10 mouse cellular contexts compared by ENCODE assay signal in the genomic region with DNA sequence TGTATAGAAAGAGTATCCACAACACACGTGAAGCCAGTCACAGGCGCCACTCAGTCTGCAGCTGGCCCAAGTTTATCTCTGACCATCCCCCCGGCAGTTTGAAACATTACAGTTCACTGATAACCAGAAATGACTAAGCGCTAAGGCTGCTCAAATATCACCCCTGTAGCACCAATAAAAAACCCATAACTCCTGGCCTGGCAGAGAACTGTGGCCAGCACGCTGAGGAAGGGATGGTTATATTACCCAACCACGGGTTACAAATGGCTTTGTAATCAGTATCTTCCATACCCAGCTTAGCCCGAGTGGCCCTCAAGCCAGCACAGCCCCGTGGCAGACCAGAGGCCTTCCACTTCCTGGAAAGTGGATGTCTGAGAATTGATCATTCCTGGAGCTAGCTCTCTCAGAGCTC.
DNase-seq lines count a peak whose midpoint lies in the region; ATAC-seq and TF ChIP-seq lines count a peak whose summit lies in the region.
"Had no signal": no experiment of that assay in that cellular context is flagged by ENCODE, and none has a peak within 500 bp of the region (broad histone marks: within the 10 kb centered on the region; RNA-seq: fewer than 3 reads in every experiment).

No protein-coding gene starts in this region.

- no peak overlapping the region for H3K4me3 ChIP-seq in bone marrow, adult 2 months (replicated peaks; ENCODE audit: control insufficient read depth, low read depth, low read length)
- H3K4me3 ChIP-seq in liver, embryonic 11.5 days (ENCODE audit: low read depth, low read length), result no peak overlapping the region
- H3K4me3 ChIP-seq in stomach, embryonic 16.5 days (replicated peaks; ENCODE audit: low read length), result no peak overlapping the region
- no peak overlapping the region for H3K4me3 ChIP-seq in midbrain, embryonic 10.5 days
- H3K4me3 ChIP-seq: embryonic facial prominence, embryonic 13.5 days had no signal

- ATAC-seq in liver, embryonic 11.5 days (replicated peaks; ENCODE audit: low FRiP score), result peak; percentile 94
- ATAC-seq in stomach, embryonic 16.5 days (ENCODE audit: insufficient read depth, low FRiP score), result peak; percentile 87

- peak overlapping the region; percentile 54 for H3K9ac ChIP-seq in liver, embryonic 11.5 days (ENCODE audit: low read depth, low read length)
- no peak overlapping the region for H3K9ac ChIP-seq in stomach, embryonic 16.5 days (ENCODE audit: low read length)
- H3K9ac ChIP-seq: embryonic facial prominence, embryonic 13.5 days had no signal

- peak; percentile 59 for DNase-seq in spleen, adult 12 weeks (ENCODE audit: low spot score)
- DNase-seq in spleen, adult 18-20 months, result no peak
- DNase-seq in liver, embryonic 11.5 days (ENCODE audit: low spot score), result peak; percentile 58
- no peak for DNase-seq in B cell, adult 2 months
- no peak for DNase-seq in embryo, embryonic 10.5 days (ENCODE audit: low spot score)
- no peak for DNase-seq in midbrain, embryonic 10.5 days (ENCODE audit: low spot score)
- DNase-seq: gastrocnemius, postnatal 25 days had no signal

- TF ChIP-seq CTCF in bone marrow, adult 2 months (IDR thresholded peaks at IDR 0.05; ENCODE audit: control insufficient read depth, insufficient read depth, low read length), result no peak

- no peaks in the 10 kb centered on the region for H3K36me3 ChIP-seq in liver, embryonic 11.5 days (ENCODE audit: control insufficient read depth, insufficient read depth, low read length)
- H3K36me3 ChIP-seq in stomach, embryonic 16.5 days (ENCODE audit: control insufficient read depth, insufficient read depth, low read length), result no peaks in the 10 kb centered on the region
- no peaks in the 10 kb centered on the region for H3K36me3 ChIP-seq in midbrain, embryonic 10.5 days
- H3K36me3 ChIP-seq: embryonic facial prominence, embryonic 13.5 days had no signal

- H3K4me2 ChIP-seq in liver, embryonic 11.5 days, result peak overlapping the region; percentile 44
- H3K4me2 ChIP-seq in stomach, embryonic 16.5 days (ENCODE audit: low read depth, low read length), result no peak overlapping the region
- H3K4me2 ChIP-seq: embryonic facial prominence, embryonic 13.5 days had no signal

- no peaks in the 10 kb centered on the region for H3K9me3 ChIP-seq in liver, embryonic 11.5 days (ENCODE audit: control insufficient read depth, low read length)
- peaks cover 3% of the 10 kb centered on the region; the same call in 1 of the 2 replicates for H3K9me3 ChIP-seq in stomach, embryonic 16.5 days (replicated peaks; ENCODE audit: control insufficient read depth, low read length)
- no peaks in the 10 kb centered on the region for H3K9me3 ChIP-seq in midbrain, embryonic 10.5 days (replicated peaks)

- no peaks in the 10 kb centered on the region; the same call in 1 of the 2 replicates for H3K27me3 ChIP-seq in liver, embryonic 11.5 days (replicated peaks; ENCODE audit: control insufficient read depth, insufficient read depth, low read length)
- no peaks in the 10 kb centered on the region for H3K27me3 ChIP-seq in stomach, embryonic 16.5 days (ENCODE audit: control insufficient read depth, insufficient read depth, low read length)
- no peaks in the 10 kb centered on the region for H3K27me3 ChIP-seq in midbrain, embryonic 10.5 days (ENCODE audit: low read depth, poor library complexity, severe bottlenecking)
- H3K27me3 ChIP-seq: embryonic facial prominence, embryonic 13.5 days had no signal

- WGBS in bone marrow, adult 2 months, result 9% methylated on average over 8 of the region's 8 CpGs
- WGBS in liver, embryonic 11.5 days, result 20% methylated on average over 8 of the region's 8 CpGs
- WGBS in stomach, embryonic 16.5 days, result 36% methylated on average over 8 of the region's 8 CpGs
- WGBS in midbrain, embryonic 10.5 days, result 91% methylated on average over 8 of the region's 8 CpGs

- peaks cover 2% of the 10 kb centered on the region; the same call in 1 of the 2 replicates for H3K4me1 ChIP-seq in bone marrow, adult 2 months (ENCODE audit: control insufficient read depth, insufficient read depth, low read length)
- peaks cover 28% of the 10 kb centered on the region for H3K4me1 ChIP-seq in liver, embryonic 11.5 days (replicated peaks; ENCODE audit: control insufficient read depth, insufficient read depth, low read length)
- no peaks in the 10 kb centered on the region for H3K4me1 ChIP-seq in stomach, embryonic 16.5 days (ENCODE audit: control insufficient read depth, insufficient read depth, low read length)
- 0 out of 2 replicates have a peak, but pooled peaks cover 3% of the 10 kb centered on the region for H3K4me1 ChIP-seq in midbrain, embryonic 10.5 days

- H3K27ac ChIP-seq in bone marrow, adult 2 months (ENCODE audit: control insufficient read depth, insufficient read depth, low read depth, low read length, poor library complexity), result peak overlapping the region; percentile 93
- peak overlapping the region; percentile 98 for H3K27ac ChIP-seq in liver, embryonic 11.5 days (ENCODE audit: low read depth, low read length)
- H3K27ac ChIP-seq in stomach, embryonic 16.5 days (ENCODE audit: low read length), result peak overlapping the region; percentile 55
- H3K27ac ChIP-seq in midbrain, embryonic 10.5 days (replicated peaks), result no peak overlapping the region
- H3K27ac ChIP-seq: embryonic facial prominence, embryonic 13.5 days had no signal

- TF ChIP-seq POLR2A in bone marrow, adult 2 months (IDR thresholded peaks at IDR 0.05; ENCODE audit: borderline replicate concordance, control insufficient read depth, low read depth, low read length), result no peak

Comparison
In these comparisons a context has a peak if more than half of its experiments do, and no peak if none do; other contexts are left out.
1. DNase-seq: peak in spleen, adult 12 weeks (single experiment) and liver, embryonic 11.5 days (single experiment); none in spleen, adult 18-20 months (0 of 2), B cell, adult 2 months (0 of 2), embryo, embryonic 10.5 days (single experiment) and midbrain, embryonic 10.5 days (single experiment).